Mouse (Mus musculus) neural tube, embryonic 15.5 days (tissue): ENCODE measurements around the gene Nek1. TPM values are rescaled to one million over a fixed set of nuclear protein-coding genes. Genes with fewer than 3 reads are reported as not detected.

Experiments
- ATAC-seq: fragments of 200-750 bp; cut with Nextera tagmentation; 2 replicates; pipeline ENCODE4 v1.8.0; 2017; ENCODE audit warnings: mild to moderate bottlenecking, moderate TSS enrichment, moderate library complexity; ENCODE audit not compliant: low FRiP score
- H3K27ac ChIP-seq: fragments of 300-500 bp; sonication (generic); replicated peaks from 2 replicates; pipeline ENCODE4 v1.5.1; 2015; ENCODE audit warnings: mild to moderate bottlenecking, inconsistent platforms
- H3K27me3 ChIP-seq: fragments of 300-500 bp; sonication (generic); replicated peaks from 2 replicates; pipeline ENCODE4 v1.6.1; 2015; ENCODE audit warnings: inconsistent platforms
- H3K36me3 ChIP-seq: fragments of 300-500 bp; sonication (generic); 2 replicates; pipeline ENCODE4 v1.6.1; 2015; ENCODE audit warnings: inconsistent platforms
- H3K4me1 ChIP-seq: fragments of 300-500 bp; sonication (generic); 2 replicates; pipeline ENCODE4 v1.6.1; 2015; ENCODE audit warnings: inconsistent platforms
- H3K4me2 ChIP-seq: fragments of 300-500 bp; sonication (generic); 2 replicates; pipeline ENCODE4 v1.6.1; 2015; ENCODE audit warnings: inconsistent platforms, mild to moderate bottlenecking, moderate library complexity
- H3K4me3 ChIP-seq: fragments of 300-500 bp; sonication (generic); replicated peaks from 2 replicates; pipeline ENCODE4 v1.5.1; 2015; ENCODE audit warnings: mild to moderate bottlenecking, inconsistent platforms
- H3K9ac ChIP-seq: fragments of 300-500 bp; sonication (generic); replicated peaks from 2 replicates; pipeline ENCODE4 v1.6.1; 2015; ENCODE audit warnings: mild to moderate bottlenecking, inconsistent platforms
- H3K9me3 ChIP-seq: fragments of 300-500 bp; sonication (generic); replicated peaks from 2 replicates; pipeline ENCODE4 v1.6.1; 2016; ENCODE audit warnings: inconsistent platforms
- WGBS: fragments of 180-500 bp; shearing (Covaris S2); methylation state at CpG from one replicate; pipeline ENCODE4 v1.1.7; 2015; ENCODE audit warnings: mixed read lengths; 5-methylcytosine and 5-hydroxymethylcytosine counted together
- polyA plus RNA-seq: library from polyadenylated mRNA; unstranded; fragments of >200 nt; fragmentation: Nextera tagmentation; extraction: Ambion mirVana; gene quantifications from 2 replicates; pipeline ENCODE4 v1.2.1, GENCODE M21; 2015

Gene Nek1
- polyA plus RNA-seq, 1 experiment from 2014 or later: 29.3 TPM

GRCm38 (mm10) chr8:61121631-61122030 is 128.6 kb downstream of the Nek1 start:
- Histone ChIP-seq H3K36me3 (peaks cover 17% of the 10 kb centered on the region), H3K4me2 (no peak overlapping the region), H3K27me3 (no peaks in the 10 kb centered on the region), H3K27ac (no peak overlapping the region), H3K4me3 (no peak overlapping the region), H3K4me1 (no peaks in the 10 kb centered on the region), H3K9ac (no peak overlapping the region), H3K9me3 (no peaks in the 10 kb centered on the region)
- ATAC-seq: no peak
- WGBS: 97% methylated on average over 1 of the region's 1 CpGs

GRCm38 (mm10) chr8:61127299-61127861 is 134.4 kb downstream of the Nek1 start:
- Histone ChIP-seq H3K9ac (no peak overlapping the region), H3K9me3 (no peaks in the 10 kb centered on the region), H3K36me3 (peaks cover 10% of the 10 kb centered on the region), H3K4me1 (no peaks in the 10 kb centered on the region), H3K4me2 (no peak overlapping the region), H3K27ac (no peak overlapping the region), H3K27me3 (no peaks in the 10 kb centered on the region), H3K4me3 (no peak overlapping the region)
- no peak for ATAC-seq
- 84% methylated on average over 2 of the region's 2 CpGs for WGBS

- Histone ChIP-seq H3K4me2 (no peak overlapping the region), H3K9me3 (no peaks in the 10 kb centered on the region), H3K36me3 (0 out of 2 replicates have a peak, but pooled peaks cover 3% of the 10 kb centered on the region), H3K27me3 (no peaks in the 10 kb centered on the region), H3K4me1 (no peaks in the 10 kb centered on the region), H3K4me3 (no peak overlapping the region), H3K27ac (no peak overlapping the region), H3K9ac (no peak overlapping the region)
- 89% methylated on average over 4 of the region's 4 CpGs for WGBS
- no peak for ATAC-seq
Measured at GRCm38 (mm10) chr8:61132561-61133134, 139.7 kb downstream of the Nek1 start.

GRCm38 (mm10) chr8:61141869-61142268 is 148.9 kb downstream of the Nek1 start:
- Histone ChIP-seq H3K9ac (no peak overlapping the region), H3K9me3 (no peaks in the 10 kb centered on the region), H3K27me3 (no peaks in the 10 kb centered on the region), H3K27ac (no peak overlapping the region), H3K36me3 (no peaks in the 10 kb centered on the region), H3K4me3 (no peak overlapping the region), H3K4me1 (no peaks in the 10 kb centered on the region), H3K4me2 (no peak overlapping the region)
- ATAC-seq: no peak
- WGBS: 68% methylated on average over 6 of the region's 6 CpGs

- Histone ChIP-seq H3K9ac (no peak overlapping the region), H3K36me3 (no peaks in the 10 kb centered on the region), H3K4me3 (no peak overlapping the region), H3K9me3 (no peaks in the 10 kb centered on the region), H3K27ac (no peak overlapping the region), H3K27me3 (no peaks in the 10 kb centered on the region), H3K4me2 (no peak overlapping the region), H3K4me1 (no peaks in the 10 kb centered on the region)
- no peak for ATAC-seq
- WGBS: 39% methylated on average over 3 of the region's 3 CpGs
Measured at GRCm38 (mm10) chr8:61142302-61142701, 149.3 kb downstream of the Nek1 start.

- H3K4me2 ChIP-seq: no peak overlapping the region
- ATAC-seq: no peak
- no peak overlapping the region for H3K27ac ChIP-seq
- H3K9ac ChIP-seq: no peak overlapping the region
- H3K9me3 ChIP-seq: no peaks in the 10 kb centered on the region
- H3K36me3 ChIP-seq: no peaks in the 10 kb centered on the region
- no peaks in the 10 kb centered on the region for H3K27me3 ChIP-seq
- no peaks in the 10 kb centered on the region for H3K4me1 ChIP-seq
- no peak overlapping the region for H3K4me3 ChIP-seq
Measured at GRCm38 (mm10) chr8:61142845-61143244, 149.8 kb downstream of the Nek1 start.

- Histone ChIP-seq H3K4me2 (no peak overlapping the region), H3K9ac (no peak overlapping the region), H3K9me3 (no peaks in the 10 kb centered on the region), H3K36me3 (no peaks in the 10 kb centered on the region), H3K4me1 (no peaks in the 10 kb centered on the region), H3K27me3 (no peaks in the 10 kb centered on the region), H3K4me3 (no peak overlapping the region), H3K27ac (no peak overlapping the region)
- WGBS: 38% methylated on average over 5 of the region's 5 CpGs
- ATAC-seq: no peak; the same call in 1 of the 2 replicates
Measured at GRCm38 (mm10) chr8:61148728-61149127, 155.7 kb downstream of the Nek1 start.

GRCm38 (mm10) chr8:61150596-61150995 is 157.6 kb downstream of the Nek1 start:
- H3K27me3 ChIP-seq: no peaks in the 10 kb centered on the region
- no peaks in the 10 kb centered on the region for H3K9me3 ChIP-seq
- H3K4me1 ChIP-seq: no peaks in the 10 kb centered on the region
- WGBS: 68% methylated on average over 4 of the region's 4 CpGs
- H3K4me3 ChIP-seq: no peak overlapping the region
- no peak for ATAC-seq
- H3K36me3 ChIP-seq: no peaks in the 10 kb centered on the region
- no peak overlapping the region for H3K4me2 ChIP-seq
- no peak overlapping the region for H3K27ac ChIP-seq
- no peak overlapping the region for H3K9ac ChIP-seq

- H3K27ac ChIP-seq: no peak overlapping the region
- H3K4me1 ChIP-seq: no peaks in the 10 kb centered on the region
- H3K4me2 ChIP-seq: no peak overlapping the region
- no peaks in the 10 kb centered on the region for H3K36me3 ChIP-seq
- ATAC-seq: no peak
- H3K9ac ChIP-seq: no peak overlapping the region
- no peaks in the 10 kb centered on the region for H3K27me3 ChIP-seq
- no peak overlapping the region for H3K4me3 ChIP-seq
- WGBS: 69% methylated on average over 1 of the region's 1 CpGs
- no peaks in the 10 kb centered on the region for H3K9me3 ChIP-seq
Measured at GRCm38 (mm10) chr8:61156406-61156805, 163.4 kb downstream of the Nek1 start.

GRCm38 (mm10) chr8:61158540-61158939 is 165.5 kb downstream of the Nek1 start:
- H3K4me2 ChIP-seq: no peak overlapping the region
- no peak overlapping the region for H3K9ac ChIP-seq
- ATAC-seq: no peak
- H3K4me3 ChIP-seq: no peak overlapping the region
- H3K27me3 ChIP-seq: no peaks in the 10 kb centered on the region
- H3K4me1 ChIP-seq: no peaks in the 10 kb centered on the region
- no peaks in the 10 kb centered on the region for H3K36me3 ChIP-seq
- H3K9me3 ChIP-seq: no peaks in the 10 kb centered on the region
- 88% methylated on average over 3 of the region's 3 CpGs for WGBS
- no peak overlapping the region for H3K27ac ChIP-seq

GRCm38 (mm10) chr8:61161461-61162185 is 168.6 kb downstream of the Nek1 start:
- Histone ChIP-seq H3K27ac (no peak overlapping the region), H3K4me3 (no peak overlapping the region), H3K27me3 (no peaks in the 10 kb centered on the region), H3K4me1 (no peaks in the 10 kb centered on the region), H3K36me3 (no peaks in the 10 kb centered on the region), H3K9ac (no peak overlapping the region), H3K9me3 (no peaks in the 10 kb centered on the region), H3K4me2 (no peak overlapping the region)
- ATAC-seq: no peak
- 83% methylated on average over 6 of the region's 6 CpGs for WGBS

GRCm38 (mm10) chr8:61162186-61162566 is 169.2 kb downstream of the Nek1 start:
- no peak overlapping the region for H3K27ac ChIP-seq
- H3K4me3 ChIP-seq: no peak overlapping the region
- H3K4me2 ChIP-seq: no peak overlapping the region
- WGBS: 37% methylated on average over 1 of the region's 1 CpGs
- H3K9me3 ChIP-seq: no peaks in the 10 kb centered on the region
- ATAC-seq: no peak
- H3K27me3 ChIP-seq: no peaks in the 10 kb centered on the region
- H3K4me1 ChIP-seq: no peaks in the 10 kb centered on the region
- H3K9ac ChIP-seq: no peak overlapping the region
- H3K36me3 ChIP-seq: no peaks in the 10 kb centered on the region
